Mouse (Mus musculus) adrenal gland, postnatal 36 days (tissue): ENCODE data around the gene Ggta1. TPM values are rescaled to one million over a fixed set of nuclear protein-coding genes. Genes with fewer than 3 reads are reported as not detected.

Experiments used
- DNase-seq, 2 experiments: peaks; one replicate each; pipeline ENCODE4 v3.0.0; 2021; ENCODE audit warnings: mixed read lengths in 1 of 2
- total RNA-seq, 2 experiments: library from RNA; stranded (reverse); gene quantifications; 2 replicates each; pipeline ENCODE4 v1.2.3; 2021

Ggta1 gene
- total RNA-seq, 2 experiments from 2014 or later = 7.9 to 14.2 TPM

GRCm38 (mm10) chr2:35440480-35440879 is 22.6 kb downstream of the Ggta1 start:
- peak; percentile 80 to 87 for DNase-seq

- peak; percentile 50 to 73 for DNase-seq
These were observed 25.2 kb downstream of the Ggta1 start for GRCm38 (mm10) chr2:35437796-35438195.

GRCm38 (mm10) chr2:35434576-35435123 is 28.4 kb downstream of the Ggta1 start:
- no peak for DNase-seq

- DNase-seq = no peak
These were observed 29.6 kb downstream of the Ggta1 start for GRCm38 (mm10) chr2:35433428-35433827.

- DNase-seq = peak in 1 of 2 experiments; percentile 31
These were observed 30.6 kb downstream of the Ggta1 start for GRCm38 (mm10) chr2:35432472-35432871.

- DNase-seq = peak; percentile 53 to 70
These were observed 31.0 kb downstream of the Ggta1 start for GRCm38 (mm10) chr2:35432011-35432410.

GRCm38 (mm10) chr2:35430806-35431205 is 32.2 kb downstream of the Ggta1 start:
- no peak for DNase-seq

- no peak for DNase-seq
These were observed 34.3 kb downstream of the Ggta1 start for GRCm38 (mm10) chr2:35428615-35429300.

- DNase-seq = no peak
These were observed 35.5 kb downstream of the Ggta1 start for GRCm38 (mm10) chr2:35427559-35427958.

- no peak for DNase-seq
These were observed 39.2 kb downstream of the Ggta1 start for GRCm38 (mm10) chr2:35423711-35424339.

GRCm38 (mm10) chr2:35422384-35422783 is 40.6 kb downstream of the Ggta1 start:
- no peak for DNase-seq

- no peak for DNase-seq
These were observed 42.4 kb downstream of the Ggta1 start for GRCm38 (mm10) chr2:35420681-35421080.

GRCm38 (mm10) chr2:35419671-35420070 is 43.4 kb downstream of the Ggta1 start:
- DNase-seq = no peak

GRCm38 (mm10) chr2:35419243-35419642 is 43.8 kb downstream of the Ggta1 start:
- DNase-seq = no peak

- no peak for DNase-seq
These were observed 45.8 kb downstream of the Ggta1 start for GRCm38 (mm10) chr2:35417231-35417630.

- no peak for DNase-seq
These were observed 46.6 kb downstream of the Ggta1 start for GRCm38 (mm10) chr2:35416473-35416872.

GRCm38 (mm10) chr2:35412810-35413209 is 50.2 kb downstream of the Ggta1 start:
- DNase-seq = no peak

- no peak for DNase-seq
These were observed 50.8 kb downstream of the Ggta1 start for GRCm38 (mm10) chr2:35412246-35412645.

- no peak for DNase-seq
These were observed 51.3 kb downstream of the Ggta1 start for GRCm38 (mm10) chr2:35411640-35412190.

- DNase-seq = no peak
These were observed 53.6 kb downstream of the Ggta1 start for GRCm38 (mm10) chr2:35409466-35409865.

- no peak for DNase-seq
These were observed 54.5 kb downstream of the Ggta1 start for GRCm38 (mm10) chr2:35408409-35409110.

GRCm38 (mm10) chr2:35407878-35408277 is 55.2 kb downstream of the Ggta1 start:
- DNase-seq = no peak

- no peak for DNase-seq
These were observed 55.8 kb downstream of the Ggta1 start for GRCm38 (mm10) chr2:35407266-35407665.
